Mouse (Mus musculus) heart, postnatal 14 days (tissue): ENCODE measurements at regions not wholly inside any gene's neighbourhood (a gene's known extent, or its start where the extent isn't known, plus 50 kb on each side); places are given as distances from the start of the nearest gene placed in this dataset.

ENCODE experiments used
- DNase-seq, 2 experiments: peaks; one replicate each; pipeline ENCODE4 v3.0.0; 2021 to 2022
- intact Hi-C: fragments of 180-260 bp; cut with DNase I; formaldehyde crosslinking; loops from one replicate; pipeline ENCODE4 v1.15.1; 2025

- no peak for DNase-seq
- intact Hi-C loops, result no loop called here
Observed at GRCm38 (mm10) chr13:55898257-55898950, 62.4 kb upstream of the Pitx1 start.

- intact Hi-C loops, result no loop called here
- DNase-seq, result no peak
Observed at GRCm38 (mm10) chr13:55895505-55895904, 59.5 kb upstream of the Pitx1 start.

GRCm38 (mm10) chr13:55893154-55894018, 57.4 kb upstream of the Pitx1 start:
- intact Hi-C loops, result no loop called here
- no peak for DNase-seq

- no peak for DNase-seq
- intact Hi-C loops, result no loop called here
Observed at GRCm38 (mm10) chr13:55892250-55892649, 56.3 kb upstream of the Pitx1 start.

GRCm38 (mm10) chr13:55887099-55887736, 51.2 kb upstream of the Pitx1 start:
- intact Hi-C loops, result no loop called here
- no peak for DNase-seq
